Mouse (Mus musculus): ENCODE measurements around the gene Olfr1348. TPM values are rescaled to one million over a fixed set of nuclear protein-coding genes. Genes with fewer than 3 reads are reported as not detected.

Gene Olfr1348
- polyA plus RNA-seq, 1 experiment from 2014 or later = not detected

Other genes starting within 250 kb of the Olfr1348 start
- gene Zfp667, start 222.2 kb downstream of the Olfr1348 start, polyA plus RNA-seq (2015; fragmentation: Nextera tagmentation; extraction: Ambion mirVana) = 5.9 and 6.3 TPM in 2 replicates
- 5.1 and 6.2 TPM in 2 replicates for gene Zfp583, start 177.5 kb downstream of the Olfr1348 start, polyA plus RNA-seq (2015; fragmentation: Nextera tagmentation; extraction: Ambion mirVana)
- gene Gm3854, start 165.0 kb downstream of the Olfr1348 start, polyA plus RNA-seq (2015; fragmentation: Nextera tagmentation; extraction: Ambion mirVana) = 2.3 and 2.4 TPM in 2 replicates
- 1.7 and 2.5 TPM in 2 replicates for gene Zfp78, start 145.5 kb downstream of the Olfr1348 start, polyA plus RNA-seq (2015; fragmentation: Nextera tagmentation; extraction: Ambion mirVana)
- gene Zfp28, start 125.5 kb downstream of the Olfr1348 start, polyA plus RNA-seq (2015; fragmentation: Nextera tagmentation; extraction: Ambion mirVana) = 7.8 and 8.3 TPM in 2 replicates
- 0.04 and 0.17 TPM in 2 replicates for gene Smim17, start 110.0 kb downstream of the Olfr1348 start, polyA plus RNA-seq (2015; fragmentation: Nextera tagmentation; extraction: Ambion mirVana)
- gene Gm20715, start 98.5 kb downstream of the Olfr1348 start, polyA plus RNA-seq (2015; fragmentation: Nextera tagmentation; extraction: Ambion mirVana) = not detected in 2 replicates
- not detected in 2 replicates for gene Olfr1344, start 70.1 kb downstream of the Olfr1348 start, polyA plus RNA-seq (2015; fragmentation: Nextera tagmentation; extraction: Ambion mirVana)
- not detected in 2 replicates for gene Olfr1336, start 52.6 kb downstream of the Olfr1348 start, polyA plus RNA-seq (2015; fragmentation: Nextera tagmentation; extraction: Ambion mirVana)
- not detected in 2 replicates for gene Olfr1346, start 41.6 kb downstream of the Olfr1348 start, polyA plus RNA-seq (2015; fragmentation: Nextera tagmentation; extraction: Ambion mirVana)
- not detected in 2 replicates for gene Olfr5, start 21.8 kb downstream of the Olfr1348 start, polyA plus RNA-seq (2015; fragmentation: Nextera tagmentation; extraction: Ambion mirVana)
- gene Olfr1347, start 9.0 kb downstream of the Olfr1348 start, polyA plus RNA-seq (2015; fragmentation: Nextera tagmentation; extraction: Ambion mirVana) = not detected in 2 replicates
- gene Olfr1349, start 14.2 kb upstream of the Olfr1348 start, polyA plus RNA-seq (2015; fragmentation: Nextera tagmentation; extraction: Ambion mirVana) = not detected in 2 replicates
- gene Olfr1350, start 56.1 kb upstream of the Olfr1348 start, polyA plus RNA-seq (2015; fragmentation: Nextera tagmentation; extraction: Ambion mirVana) = not detected in 2 replicates
- gene Zim1, start 187.7 kb upstream of the Olfr1348 start, polyA plus RNA-seq (2015; fragmentation: Nextera tagmentation; extraction: Ambion mirVana) = 4.0 TPM in 2 replicates
- gene Peg3, start 221.7 kb upstream of the Olfr1348 start, polyA plus RNA-seq (2015; fragmentation: Nextera tagmentation; extraction: Ambion mirVana) = 164 and 168 TPM in 2 replicates
- 5.1 and 7.3 TPM in 2 replicates for gene Usp29, start 221.8 kb upstream of the Olfr1348 start, polyA plus RNA-seq (2015; fragmentation: Nextera tagmentation; extraction: Ambion mirVana)